In the genomic region with DNA sequence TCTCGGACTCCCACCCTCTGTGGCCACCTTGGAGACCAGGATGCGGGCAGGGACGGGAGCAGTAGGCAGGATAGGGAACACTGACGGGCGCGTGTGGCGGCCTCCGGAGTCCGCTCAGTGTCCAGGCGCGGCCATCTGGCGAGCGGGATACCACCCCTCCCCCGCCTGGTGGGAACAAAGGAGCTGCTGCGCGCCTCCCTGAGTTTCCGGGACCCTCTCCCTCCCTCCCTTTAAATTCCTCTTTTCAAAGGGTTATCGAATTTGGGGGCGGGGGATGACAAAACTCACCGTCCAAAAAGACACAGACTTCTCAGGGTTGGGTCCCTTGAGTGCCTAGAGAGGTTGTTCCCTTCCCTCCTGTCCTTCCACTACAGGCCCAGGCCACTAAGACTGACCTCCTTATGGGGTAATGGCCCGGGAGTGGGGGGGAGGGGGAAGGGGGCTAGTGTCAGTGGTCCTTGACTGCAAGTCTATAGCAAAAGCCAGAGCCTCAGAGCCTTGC, we compare ENCODE assay signal across 8 mouse cellular contexts. TPM values are rescaled to one million over a fixed set of nuclear protein-coding genes. Genes with fewer than 3 reads are reported as not detected.
A peak's percentile ranks its signal among the peaks of the same experiment; 100 is the strongest.
DNase-seq lines count a peak whose midpoint lies in the region; ATAC-seq lines count a peak whose summit lies in the region.

No protein-coding gene starts in this region.

- H3K4me1 ChIP-seq in heart, embryonic 12.5 days (replicated peaks) = peaks cover 54% of the 10 kb centered on the region
- peaks cover 27% of the 10 kb centered on the region for H3K4me1 ChIP-seq in forebrain, embryonic 14.5 days (ENCODE audit: control insufficient read depth, insufficient read depth, low read length)
- H3K4me1 ChIP-seq in liver, embryonic 15.5 days (replicated peaks) = peaks cover 59% of the 10 kb centered on the region

- H3K4me2 ChIP-seq in heart, embryonic 12.5 days = peak overlapping the region; percentile 85
- H3K4me2 ChIP-seq in forebrain, embryonic 14.5 days (ENCODE audit: low read length) = peak overlapping the region; percentile 95
- H3K4me2 ChIP-seq in liver, embryonic 15.5 days = peak overlapping the region; percentile 97

- peak overlapping the region; percentile 78 for H3K9ac ChIP-seq in heart, embryonic 12.5 days
- H3K9ac ChIP-seq in forebrain, embryonic 14.5 days (ENCODE audit: low read length) = peak overlapping the region; percentile 93
- H3K9ac ChIP-seq in liver, embryonic 15.5 days = peak overlapping the region; percentile 76

- peak overlapping the region; percentile 96 for H3K27ac ChIP-seq in heart, embryonic 12.5 days (ENCODE audit: poor library complexity, severe bottlenecking)
- H3K27ac ChIP-seq in forebrain, embryonic 14.5 days (ENCODE audit: low read depth, low read length) = peak overlapping the region; percentile 99
- H3K27ac ChIP-seq in liver, embryonic 15.5 days (replicated peaks) = peak overlapping the region; percentile 80

- no peak for DNase-seq in heart, adult 8-10 months (ENCODE audit: low spot score)
- DNase-seq in ES-CJ7 (ENCODE audit: low read depth, low spot score) = peak; percentile 55
- DNase-seq in forebrain, embryonic 14.5 days (ENCODE audit: low spot score) = no peak
- no peak for DNase-seq in ovary, adult 18-20 months (ENCODE audit: low spot score)
- DNase-seq in ovary, postnatal 10 days (ENCODE audit: low spot score) = no peak

- no peaks in the 10 kb centered on the region for H3K9me3 ChIP-seq in heart, embryonic 12.5 days (replicated peaks)
- H3K9me3 ChIP-seq in forebrain, embryonic 14.5 days (replicated peaks; ENCODE audit: control insufficient read depth, low read length) = no peaks in the 10 kb centered on the region
- H3K9me3 ChIP-seq in liver, embryonic 15.5 days (replicated peaks) = no peaks in the 10 kb centered on the region

- no peak; the same call in 1 of the 2 replicates for ATAC-seq in heart, embryonic 12.5 days (ENCODE audit: insufficient number of reproducible peaks, low FRiP score)
- peak; percentile 69; the same call in 1 of the 2 replicates for ATAC-seq in forebrain, embryonic 14.5 days
- no peak for ATAC-seq in liver, embryonic 15.5 days (ENCODE audit: insufficient read depth)
- ATAC-seq in megakaryocyte-erythroid progenitor cell, adult 5-6 weeks (replicated peaks; ENCODE audit: low FRiP score, low TSS enrichment, poor library complexity, severe bottlenecking) = no peak

- no peaks in the 10 kb centered on the region for H3K27me3 ChIP-seq in heart, embryonic 12.5 days (replicated peaks)
- no peaks in the 10 kb centered on the region for H3K27me3 ChIP-seq in forebrain, embryonic 14.5 days (replicated peaks; ENCODE audit: control insufficient read depth, insufficient read depth, low read length)
- H3K27me3 ChIP-seq in liver, embryonic 15.5 days = no peaks in the 10 kb centered on the region

- H3K4me3 ChIP-seq in heart, embryonic 12.5 days = peak overlapping the region; percentile 72
- H3K4me3 ChIP-seq in forebrain, embryonic 14.5 days (ENCODE audit: low read depth, low read length) = peak overlapping the region; percentile 86
- H3K4me3 ChIP-seq in liver, embryonic 15.5 days (replicated peaks) = peak overlapping the region; percentile 69

- peaks cover 25% of the 10 kb centered on the region for H3K36me3 ChIP-seq in heart, embryonic 12.5 days
- peaks cover 29% of the 10 kb centered on the region for H3K36me3 ChIP-seq in forebrain, embryonic 14.5 days (ENCODE audit: control insufficient read depth, insufficient read depth, low read length)
- H3K36me3 ChIP-seq in liver, embryonic 15.5 days (replicated peaks) = peaks cover 24% of the 10 kb centered on the region

- 0% methylated on average over 21 of the region's 21 CpGs for WGBS in heart, embryonic 12.5 days
- WGBS in forebrain, embryonic 14.5 days = 0% methylated on average over 19 of the region's 21 CpGs
- WGBS in liver, embryonic 15.5 days (ENCODE audit: insufficient replicate concordance) = 2% methylated on average over 21 of the region's 21 CpGs

RNA-seq across cellular contexts. Expression of gene Fasn, which starts 0.5 kb away (rescaled TPM):
- polyA plus RNA-seq in heart, embryonic 12.5 days (2016; fragmentation: Nextera tagmentation; extraction: Ambion mirVana) = 45.1 and 47.5 TPM in 2 replicates
- total RNA-seq in heart, adult 8-10 months (2022) = 10 to 100 TPM; 12.0 to 18.1 (median 14.9) TPM
- 84.2 and 102 TPM in 2 replicates for polyA plus RNA-seq in forebrain, embryonic 14.5 days (2014; fragmentation: Nextera tagmentation; extraction: Ambion mirVana)
- polyA plus RNA-seq in liver, embryonic 15.5 days (2015; fragmentation: Nextera tagmentation; extraction: Ambion mirVana) = 20.1 and 24.9 TPM in 2 replicates
- total RNA-seq in megakaryocyte-erythroid progenitor cell, adult 5-6 weeks (2014; fragmentation: Nextera tagmentation) = 92.0 and 92.3 TPM in 2 replicates
- total RNA-seq in megakaryocyte-erythroid progenitor cell, adult 5-6 weeks (2017) = 27.2 and 34.0 TPM in 2 replicates

RNA-seq across cellular contexts. Expression of gene Dus1l, which starts 28.6 kb away (rescaled TPM):
- 48.0 and 48.3 TPM in 2 replicates for polyA plus RNA-seq in heart, embryonic 12.5 days (2016; fragmentation: Nextera tagmentation; extraction: Ambion mirVana)
- total RNA-seq in heart, adult 8-10 months (2022) = 10 to 100 TPM; 25.9 to 32.7 (median 27.6) TPM
- polyA plus RNA-seq in forebrain, embryonic 14.5 days (2014; fragmentation: Nextera tagmentation; extraction: Ambion mirVana) = 53.5 and 58.6 TPM in 2 replicates
- polyA plus RNA-seq in liver, embryonic 15.5 days (2015; fragmentation: Nextera tagmentation; extraction: Ambion mirVana) = 58.3 and 61.3 TPM in 2 replicates
- 150 TPM in 2 replicates for total RNA-seq in megakaryocyte-erythroid progenitor cell, adult 5-6 weeks (2014; fragmentation: Nextera tagmentation)
- total RNA-seq in megakaryocyte-erythroid progenitor cell, adult 5-6 weeks (2017) = 68.4 and 87.6 TPM in 2 replicates

RNA-seq across cellular contexts. Expression of gene Gps1, which starts 40.8 kb away (rescaled TPM):
- polyA plus RNA-seq in heart, embryonic 12.5 days (2016; fragmentation: Nextera tagmentation; extraction: Ambion mirVana) = 139 and 140 TPM in 2 replicates
- 10 to 100 TPM; 56.3 to 63.8 (median 59.1) TPM for total RNA-seq in heart, adult 8-10 months (2022)
- polyA plus RNA-seq in forebrain, embryonic 14.5 days (2014; fragmentation: Nextera tagmentation; extraction: Ambion mirVana) = 348 and 350 TPM in 2 replicates
- polyA plus RNA-seq in liver, embryonic 15.5 days (2015; fragmentation: Nextera tagmentation; extraction: Ambion mirVana) = 72.0 and 77.3 TPM in 2 replicates
- total RNA-seq in megakaryocyte-erythroid progenitor cell, adult 5-6 weeks (2014; fragmentation: Nextera tagmentation) = 107 TPM in 2 replicates
- 103 and 119 TPM in 2 replicates for total RNA-seq in megakaryocyte-erythroid progenitor cell, adult 5-6 weeks (2017)

RNA-seq across cellular contexts. Expression of gene Rfng, which starts 40.8 kb away (rescaled TPM):
- 23.2 and 24.9 TPM in 2 replicates for polyA plus RNA-seq in heart, embryonic 12.5 days (2016; fragmentation: Nextera tagmentation; extraction: Ambion mirVana)
- total RNA-seq in heart, adult 8-10 months (2022) = 10 to 100 TPM; 10.1 to 11.3 (median 11.2) TPM
- 39.4 and 64.8 TPM in 2 replicates for polyA plus RNA-seq in forebrain, embryonic 14.5 days (2014; fragmentation: Nextera tagmentation; extraction: Ambion mirVana)
- 11.5 and 12.0 TPM in 2 replicates for polyA plus RNA-seq in liver, embryonic 15.5 days (2015; fragmentation: Nextera tagmentation; extraction: Ambion mirVana)
- total RNA-seq in megakaryocyte-erythroid progenitor cell, adult 5-6 weeks (2014; fragmentation: Nextera tagmentation) = 43.1 and 47.2 TPM in 2 replicates
- total RNA-seq in megakaryocyte-erythroid progenitor cell, adult 5-6 weeks (2017) = 4.8 and 9.5 TPM in 2 replicates
